ENCODE assay signal across 8 mouse cellular contexts in genomic region chr2:127683687-127684331, GRCm38 (mm10). TPM values are rescaled to one million over a fixed set of nuclear protein-coding genes. Genes with fewer than 3 reads are reported as not detected.
DNase-seq lines count a peak whose midpoint lies in the region; TF ChIP-seq lines count a peak whose summit lies in the region.

No protein-coding gene starts in this region.

- peak; percentile 64 for TF ChIP-seq CTCF in ES-Bruce4 (IDR thresholded peaks at IDR 0.05; ENCODE audit: low read depth, low read length)
- TF ChIP-seq CTCF in brain, embryonic 14.5 days (IDR thresholded peaks at IDR 0.05; ENCODE audit: borderline replicate concordance, extremely low read depth, insufficient read depth, insufficient read length): peak; percentile 79

- intact Hi-C loops in heart, postnatal 10 days (cut with DNase I): loop anchor here (5.0 kb wide), 1 partner anchor 77 kb away; no protein-coding TSS in a partner anchor

- H3K27ac ChIP-seq in ES-Bruce4 (ENCODE audit: insufficient read depth, low read length): no peak overlapping the region
- no peak overlapping the region for H3K27ac ChIP-seq in forebrain, embryonic 10.5 days

- no peaks in the 10 kb centered on the region for H3K4me1 ChIP-seq in ES-Bruce4 (ENCODE audit: control insufficient read depth, insufficient read depth, low read length)
- peaks cover 5% of the 10 kb centered on the region for H3K4me1 ChIP-seq in forebrain, embryonic 10.5 days

- peak; percentile 85 for DNase-seq in brain, embryonic 14.5 days (ENCODE audit: low read depth)
- DNase-seq in forebrain, embryonic 10.5 days (ENCODE audit: extremely low spot score, low spot score): peak; percentile 74
- DNase-seq in heart, postnatal 10 days: peak; percentile 59 to 72
- peak; percentile 76 to 86 for DNase-seq in kidney, postnatal 4 days
- DNase-seq in lung, adult 18-20 months: peak; percentile 66 to 78
- DNase-seq in ovary, postnatal 36 days (ENCODE audit: low spot score): peak; percentile 51
- DNase-seq in thymus, postnatal 36 days: peak; percentile 41 to 54

- H3K27me3 ChIP-seq in ES-Bruce4 (ENCODE audit: control insufficient read depth, insufficient read depth, low read length, poor library complexity, severe bottlenecking): no peaks in the 10 kb centered on the region
- H3K27me3 ChIP-seq in forebrain, embryonic 10.5 days (ENCODE audit: poor library complexity, severe bottlenecking): 0 out of 2 replicates have a peak, but pooled peaks cover 5% of the 10 kb centered on the region

- no peak overlapping the region for H3K9ac ChIP-seq in ES-Bruce4 (ENCODE audit: low read depth, poor library complexity, severe bottlenecking)

- H3K9me3 ChIP-seq in ES-Bruce4 (replicated peaks; ENCODE audit: control insufficient read depth, insufficient read depth, low read length, poor library complexity, severe bottlenecking): no peaks in the 10 kb centered on the region
- no peaks in the 10 kb centered on the region for H3K9me3 ChIP-seq in forebrain, embryonic 10.5 days

- TF ChIP-seq POLR2A in ES-Bruce4 (IDR thresholded peaks at IDR 0.05; ENCODE audit: insufficient read depth, low read length): no peak
- no peak for TF ChIP-seq POLR2A in brain, embryonic 14.5 days (IDR thresholded peaks at IDR 0.05; ENCODE audit: borderline replicate concordance, extremely low read depth, insufficient read depth, insufficient read length, poor library complexity, severe bottlenecking)

- 40% methylated on average over 12 of the region's 12 CpGs for WGBS in forebrain, embryonic 10.5 days

- no peak for TF ChIP-seq EP300 in ES-Bruce4 (IDR thresholded peaks at IDR 0.05; ENCODE audit: insufficient read depth, low read depth, low read length)

- H3K36me3 ChIP-seq in ES-Bruce4 (ENCODE audit: control insufficient read depth, insufficient read depth, low read length, poor library complexity, severe bottlenecking): no peaks in the 10 kb centered on the region
- no peaks in the 10 kb centered on the region for H3K36me3 ChIP-seq in forebrain, embryonic 10.5 days (replicated peaks)

- no peak overlapping the region for H3K4me3 ChIP-seq in ES-Bruce4 (ENCODE audit: low read depth, low read length)
- no peak overlapping the region for H3K4me3 ChIP-seq in forebrain, embryonic 10.5 days

RNA-seq across cellular contexts. Expression of gene Mal, which starts 27.3 kb away (rescaled TPM):
- 3.9 and 4.9 TPM in 2 replicates for polyA plus RNA-seq in ES-Bruce4 (2011; ENCODE audit: insufficient read depth, insufficient read length, low read depth, missing spikeins)
- 0.68 and 1.0 TPM in 2 replicates for polyA plus RNA-seq in brain, embryonic 14.5 days (2012; rRNA removed)
- 0.21 and 0.29 TPM in 2 replicates for polyA plus RNA-seq in forebrain, embryonic 10.5 days (2016; fragmentation: Nextera tagmentation; extraction: Ambion mirVana)
- total RNA-seq in heart, postnatal 10 days (2021): 1 to 10 TPM; 1.4 to 2.1 TPM

RNA-seq across cellular contexts. Expression of gene Mall, which starts 45.9 kb away (rescaled TPM):
- 5.2 and 5.3 TPM in 2 replicates for polyA plus RNA-seq in ES-Bruce4 (2011; ENCODE audit: insufficient read depth, insufficient read length, low read depth, missing spikeins)
- 1.3 and 1.6 TPM in 2 replicates for polyA plus RNA-seq in brain, embryonic 14.5 days (2012; rRNA removed)
- polyA plus RNA-seq in forebrain, embryonic 10.5 days (2016; fragmentation: Nextera tagmentation; extraction: Ambion mirVana): 0.34 and 0.36 TPM in 2 replicates
- 10 to 100 TPM; 14.5 to 15.9 TPM for total RNA-seq in heart, postnatal 10 days (2021)
